Mouse (Mus musculus): ENCODE measurements around the gene Crybg3.

The Crybg3 gene

GRCm38 (mm10) chr16:59451813-59452212, 149.0 kb downstream of the Crybg3 start:
- DNase-seq (ENCODE audit: low spot score in 2 of 2) = no peak

GRCm38 (mm10) chr16:59449092-59449491, 151.7 kb downstream of the Crybg3 start:
- no peak for DNase-seq (ENCODE audit: low spot score in 2 of 2)

DNA sequence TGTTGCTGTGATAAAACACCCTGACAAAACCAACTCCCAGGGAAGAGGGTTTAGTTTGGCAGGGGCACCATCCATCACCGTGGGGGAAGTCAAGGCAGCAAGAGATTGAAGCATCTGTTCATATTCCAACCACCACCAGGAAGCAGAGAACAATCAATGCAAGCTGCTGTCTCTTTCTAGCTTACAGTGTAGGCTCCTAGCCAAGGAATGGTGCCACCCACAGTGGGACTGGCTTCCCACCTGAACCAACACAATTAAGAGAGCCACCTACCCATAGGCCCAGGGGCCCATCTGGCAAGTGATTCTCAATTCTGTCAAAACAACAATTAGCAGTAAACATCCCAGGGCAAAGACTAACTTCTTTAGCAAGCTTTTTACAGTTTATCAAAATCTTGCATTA, 152.6 kb downstream of the Crybg3 start:
- DNase-seq (ENCODE audit: low spot score in 2 of 2) = no peak

- DNase-seq (ENCODE audit: low spot score in 2 of 2) = no peak
Measured at GRCm38 (mm10) chr16:59444880-59445559, 155.8 kb downstream of the Crybg3 start.
